ENCODE assay signal across 9 mouse cellular contexts in the genomic region with DNA sequence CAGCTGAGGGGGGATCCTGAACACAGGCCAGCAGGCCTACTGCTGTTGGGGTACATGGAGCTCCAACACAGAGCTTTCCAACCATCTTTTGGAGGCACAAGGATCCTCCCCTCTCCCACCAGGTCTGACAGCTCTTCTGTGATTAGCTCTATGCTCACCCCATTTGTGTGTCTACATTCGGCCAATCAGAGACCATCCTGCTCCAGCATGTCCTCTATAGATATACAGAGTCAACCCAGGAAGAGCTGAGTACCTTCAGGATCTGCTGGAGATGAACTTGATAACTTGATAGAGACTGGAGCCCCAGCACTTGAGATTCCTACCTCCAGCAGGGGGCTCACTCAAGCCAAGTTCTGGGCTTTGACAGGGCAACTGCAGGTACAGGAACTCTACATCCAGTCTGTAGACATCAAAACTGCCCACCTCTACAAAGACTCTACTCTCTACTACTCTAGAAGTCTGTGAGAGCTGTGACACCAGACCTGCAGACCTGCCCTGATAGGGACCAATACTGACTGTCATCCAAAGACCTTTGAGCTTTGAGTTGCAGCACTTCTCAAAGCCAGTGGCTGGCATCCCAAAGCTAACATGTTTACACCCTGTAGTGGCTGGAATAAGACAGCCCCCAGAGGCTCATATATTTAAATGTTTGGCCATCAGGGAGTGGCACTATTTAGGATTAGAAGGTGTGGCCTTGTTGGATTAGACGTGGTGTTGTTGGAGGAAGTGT. TPM values are rescaled to one million over a fixed set of nuclear protein-coding genes. Genes with fewer than 3 reads are reported as not detected.
DNase-seq lines count a peak whose midpoint lies in the region; ATAC-seq and TF ChIP-seq lines count a peak whose summit lies in the region.
"Had no signal": no experiment of that assay in that cellular context is flagged by ENCODE, and none has a peak within 500 bp of the region (broad histone marks: within the 10 kb centered on the region; RNA-seq: fewer than 3 reads in every experiment).

No protein-coding gene starts in this region.

- TF ChIP-seq POLR2A in thymus, adult 2 months (IDR thresholded peaks at IDR 0.05; ENCODE audit: control insufficient read depth, extremely low read depth, insufficient read depth, low read length, poor library complexity), result no peak

- H3K27me3 ChIP-seq in liver, embryonic 15.5 days, result no peaks in the 10 kb centered on the region
- no peaks in the 10 kb centered on the region for H3K27me3 ChIP-seq in thymus, adult 2 months (ENCODE audit: control insufficient read depth, insufficient read depth, low read length)

- peak; percentile 34; the same call in 1 of the 2 replicates for TF ChIP-seq CTCF in gastrocnemius, adult 2 months (IDR thresholded peaks at IDR 0.05)
- no peak for TF ChIP-seq CTCF in thymus, adult 2 months (IDR thresholded peaks at IDR 0.05; ENCODE audit: borderline replicate concordance, control insufficient read depth, extremely low read depth, insufficient read depth, low read length, poor library complexity)

- H3K9ac ChIP-seq in liver, embryonic 15.5 days, result no peak overlapping the region

- ATAC-seq in liver, embryonic 15.5 days (ENCODE audit: insufficient read depth), result 0 out of 2 replicates have a peak, but pooled peaks have one; percentile 35
- no peak for ATAC-seq in inflammation-experienced regulatory T-cells, adult 6 months

- peak overlapping the region; percentile 81 for H3K27ac ChIP-seq in gastrocnemius, adult 2 months
- H3K27ac ChIP-seq in liver, embryonic 15.5 days (replicated peaks), result peak overlapping the region; percentile 61
- no peak overlapping the region for H3K27ac ChIP-seq in thymus, adult 2 months (ENCODE audit: control insufficient read depth, insufficient read depth, low read length)

- intact Hi-C loops in gastrocnemius, adult 2 months (cut with DNase I), result no loop called here
- intact Hi-C loops in gastrocnemius, postnatal 14 days (cut with DNase I; ENCODE audit: low total_unique reads), result no loop called here
- intact Hi-C loops in left cerebral cortex, postnatal 36 days (cut with DNase I), result no loop called here

- no peak overlapping the region for H3K4me3 ChIP-seq in gastrocnemius, adult 2 months
- no peak overlapping the region for H3K4me3 ChIP-seq in liver, embryonic 15.5 days (replicated peaks)
- H3K4me3 ChIP-seq in thymus, adult 2 months (ENCODE audit: control insufficient read depth, insufficient read depth, low read length), result no peak overlapping the region

- 54% methylated on average over 2 of the region's 2 CpGs for whole genome bisulfite sequencing in liver, embryonic 15.5 days (ENCODE audit: insufficient replicate concordance)
- WGBS in thymus, adult 2 months, result 92% methylated on average over 2 of the region's 2 CpGs

- no peaks in the 10 kb centered on the region for H3K9me3 ChIP-seq in liver, embryonic 15.5 days (replicated peaks)

- H3K4me2 ChIP-seq in liver, embryonic 15.5 days, result no peak overlapping the region

- H3K36me3 ChIP-seq in liver, embryonic 15.5 days (replicated peaks), result peaks cover 28% of the 10 kb centered on the region
- peaks cover 3% of the 10 kb centered on the region; the same call in 1 of the 2 replicates for H3K36me3 ChIP-seq in thymus, adult 2 months (ENCODE audit: control insufficient read depth, insufficient read depth, low read length)

- no peak for DNase-seq in gastrocnemius, adult 2 months
- DNase-seq in gastrocnemius, postnatal 14 days, result no peak
- DNase-seq in induced T-regulatory cell, adult 2 months (ENCODE audit: low read depth), result peak; percentile 71
- peak; percentile 75 for DNase-seq in thymus, adult 2 months
- DNase-seq in left cerebral cortex, postnatal 36 days (ENCODE audit: low spot score in 2 of 2), result no peak
- no peak for DNase-seq in right cerebral cortex, postnatal 10 days (ENCODE audit: low spot score in 2 of 2)

- H3K4me1 ChIP-seq in liver, embryonic 15.5 days (replicated peaks), result peaks cover 76% of the 10 kb centered on the region
- H3K4me1 ChIP-seq in thymus, adult 2 months (replicated peaks; ENCODE audit: control insufficient read depth, insufficient read depth, low read length), result peaks cover 18% of the 10 kb centered on the region

RNA-seq across cellular contexts. Expression of a gene that starts 11.1 kb away (rescaled TPM):
- total RNA-seq in gastrocnemius, adult 2 months (2021), result 10 to 100 TPM; 18.8 to 31.7 TPM
- 10 to 100 TPM; 16.9 to 18.1 TPM for total RNA-seq in gastrocnemius, postnatal 14 days (2021)
- 32.0 and 37.1 TPM in 2 replicates for polyA plus RNA-seq in liver, embryonic 15.5 days (2015; fragmentation: Nextera tagmentation; extraction: Ambion mirVana)
- 219 and 378 TPM in 2 replicates for polyA plus RNA-seq in thymus, adult 2 months (2012; rRNA removed)
- total RNA-seq in left cerebral cortex, postnatal 36 days (2021), result 10 to 100 TPM; 24.8 to 27.7 TPM
- 10 to 100 TPM; 51.5 to 81.0 (median 66.2) TPM for polyA plus RNA-seq in inflammation-experienced regulatory T-cells, adult 6 months (2017; shearing (Covaris generic))
- polyA plus RNA-seq: C2C12 had no signal

RNA-seq across cellular contexts. Expression of a gene that starts 50.9 kb away (rescaled TPM):
- 1 to 10 TPM; 5.1 to 6.5 TPM for total RNA-seq in gastrocnemius, adult 2 months (2021)
- 1 to 10 TPM; 6.4 to 6.9 TPM for total RNA-seq in gastrocnemius, postnatal 14 days (2021)
- polyA plus RNA-seq in liver, embryonic 15.5 days (2015; fragmentation: Nextera tagmentation; extraction: Ambion mirVana), result 5.6 and 5.9 TPM in 2 replicates
- 10.8 and 16.6 TPM in 2 replicates for polyA plus RNA-seq in thymus, adult 2 months (2012; rRNA removed)
- total RNA-seq in left cerebral cortex, postnatal 36 days (2021), result 100 to 1,000 TPM; 173 to 178 TPM
- polyA plus RNA-seq in inflammation-experienced regulatory T-cells, adult 6 months (2017; shearing (Covaris generic)), result 1 to 10 TPM in 2 of 3 experiments, under 1 TPM in 1; 0.80 to 1.5 (median 1.4) TPM

Comparison
In these comparisons a context has a peak if more than half of its experiments do, and no peak if none do; other contexts are left out.
1. DNase-seq: peak in induced T-regulatory cell, adult 2 months (single experiment) and thymus, adult 2 months (single experiment); none in gastrocnemius, adult 2 months (single experiment), gastrocnemius, postnatal 14 days (single experiment), left cerebral cortex, postnatal 36 days (0 of 2) and right cerebral cortex, postnatal 10 days (0 of 2).
2. RNA of a gene that starts 50.9 kb away (total RNA-seq): 173 to 178 TPM in left cerebral cortex, postnatal 36 days; 6.4 to 6.9 TPM in gastrocnemius, postnatal 14 days and 5.1 to 6.5 TPM in gastrocnemius, adult 2 months; every median in the first group is over 10 times any median in the second.